Mouse (Mus musculus) embryonic facial prominence, embryonic 15.5 days (tissue): ENCODE data around the gene Ube2o. TPM values are rescaled to one million over a fixed set of nuclear protein-coding genes. Genes with fewer than 3 reads are reported as not detected.
A peak's percentile ranks its signal among the peaks of the same experiment; 100 is the strongest.

Source experiments
- ATAC-seq: fragments of 200-750 bp; cut with Nextera tagmentation; 2 replicates; pipeline ENCODE4 v1.8.0; 2017; ENCODE audit warnings: low read depth, moderate TSS enrichment; ENCODE audit not compliant: insufficient number of reproducible peaks, low FRiP score, low TSS enrichment
- H3K27ac ChIP-seq: fragments of 300-500 bp; sonication (generic); replicated peaks from 2 replicates; pipeline ENCODE4 v1.5.1; 2015; ENCODE audit warnings: mild to moderate bottlenecking, inconsistent platforms
- H3K27me3 ChIP-seq: fragments of 300-500 bp; sonication (generic); 2 replicates; pipeline ENCODE4 v1.6.1; 2015; ENCODE audit warnings: inconsistent platforms
- H3K36me3 ChIP-seq: fragments of 300-500 bp; sonication (generic); 2 replicates; pipeline ENCODE4 v1.6.1; 2015; ENCODE audit warnings: mild to moderate bottlenecking, inconsistent platforms
- H3K4me1 ChIP-seq: fragments of 300-500 bp; sonication (generic); 2 replicates; pipeline ENCODE4 v1.6.1; 2015; ENCODE audit warnings: inconsistent platforms
- H3K4me2 ChIP-seq: fragments of 300-500 bp; sonication (generic); replicated peaks from 2 replicates; pipeline ENCODE4 v1.6.1; 2015; ENCODE audit warnings: mild to moderate bottlenecking, inconsistent platforms
- H3K4me3 ChIP-seq: fragments of 300-500 bp; sonication (generic); replicated peaks from 2 replicates; pipeline ENCODE4 v1.5.1; 2015; ENCODE audit warnings: mild to moderate bottlenecking, inconsistent platforms
- H3K9ac ChIP-seq: fragments of 300-500 bp; sonication (generic); 2 replicates; pipeline ENCODE4 v1.6.1; 2015; ENCODE audit warnings: inconsistent platforms
- H3K9me3 ChIP-seq: fragments of 300-500 bp; sonication (generic); replicated peaks from 2 replicates; pipeline ENCODE4 v1.6.1; 2016; ENCODE audit warnings: inconsistent platforms
- WGBS: fragments of 180-500 bp; shearing (Covaris S2); methylation state at CpG from one replicate; pipeline ENCODE4 v1.1.7; 2015; 5-methylcytosine and 5-hydroxymethylcytosine counted together
- polyA plus RNA-seq: library from polyadenylated mRNA; unstranded; fragments of >200 nt; fragmentation: Nextera tagmentation; extraction: Ambion mirVana; gene quantifications from 2 replicates; pipeline ENCODE4 v1.2.1, GENCODE M21; 2015

Ube2o gene
- polyA plus RNA-seq, 1 experiment from 2014 or later = 14.2 TPM

DNA sequence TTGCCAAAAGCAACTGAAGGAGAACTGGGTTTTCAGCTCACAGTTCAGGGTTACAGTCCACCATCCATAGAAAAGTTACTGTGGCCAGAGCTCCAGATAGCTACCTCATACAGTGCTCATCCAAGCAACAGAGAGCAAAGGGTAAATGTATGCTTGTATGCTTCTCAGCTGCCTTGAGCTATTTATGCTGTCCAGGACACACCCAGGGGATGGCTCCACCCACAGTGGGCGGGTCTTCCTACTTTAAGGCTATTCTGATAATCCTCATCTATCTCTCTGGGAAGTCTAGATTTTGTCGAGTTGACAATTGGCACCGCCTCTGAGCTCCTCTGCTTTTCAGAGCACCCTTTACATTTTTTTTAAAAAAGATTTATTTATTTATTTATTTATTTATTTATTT is 60.1 kb downstream of the Ube2o start:
- Histone ChIP-seq H3K27ac (no peak overlapping the region), H3K4me1 (peaks cover 28% of the 10 kb centered on the region), H3K9me3 (no peaks in the 10 kb centered on the region), H3K36me3 (no peaks in the 10 kb centered on the region), H3K9ac (no peak overlapping the region), H3K27me3 (no peaks in the 10 kb centered on the region), H3K4me2 (no peak overlapping the region), H3K4me3 (no peak overlapping the region)
- 62% methylated on average over 3 of the region's 3 CpGs for WGBS
- ATAC-seq = no peak

DNA sequence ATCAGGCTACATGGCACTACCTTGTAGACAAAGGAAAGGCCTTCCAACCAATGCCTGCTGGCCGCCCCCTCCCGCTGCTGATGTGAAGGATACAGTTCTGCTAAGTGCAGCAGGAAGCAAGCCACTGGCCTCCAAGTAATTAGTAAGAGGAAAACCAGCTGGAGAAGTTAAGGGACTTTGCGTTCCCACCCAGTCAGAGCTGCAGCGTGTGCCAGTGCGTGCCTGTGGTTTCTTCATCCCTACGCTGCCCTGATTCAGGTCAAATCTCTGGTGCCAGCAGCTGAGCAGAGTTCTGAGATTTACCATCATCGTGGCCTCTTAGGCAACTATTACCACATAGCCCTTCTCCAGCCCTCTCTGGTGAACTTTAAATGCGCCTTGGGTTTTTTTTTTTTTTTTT is 62.8 kb downstream of the Ube2o start:
- no peak overlapping the region for H3K4me3 ChIP-seq
- no peaks in the 10 kb centered on the region for H3K36me3 ChIP-seq
- no peaks in the 10 kb centered on the region for H3K9me3 ChIP-seq
- H3K27ac ChIP-seq = no peak overlapping the region
- WGBS = 33% methylated on average over 8 of the region's 8 CpGs
- no peak overlapping the region for H3K9ac ChIP-seq
- H3K4me2 ChIP-seq = no peak overlapping the region
- no peaks in the 10 kb centered on the region for H3K27me3 ChIP-seq
- H3K4me1 ChIP-seq = peaks cover 25% of the 10 kb centered on the region
- ATAC-seq = peak; percentile 58; the same call in 1 of the 2 replicates

DNA sequence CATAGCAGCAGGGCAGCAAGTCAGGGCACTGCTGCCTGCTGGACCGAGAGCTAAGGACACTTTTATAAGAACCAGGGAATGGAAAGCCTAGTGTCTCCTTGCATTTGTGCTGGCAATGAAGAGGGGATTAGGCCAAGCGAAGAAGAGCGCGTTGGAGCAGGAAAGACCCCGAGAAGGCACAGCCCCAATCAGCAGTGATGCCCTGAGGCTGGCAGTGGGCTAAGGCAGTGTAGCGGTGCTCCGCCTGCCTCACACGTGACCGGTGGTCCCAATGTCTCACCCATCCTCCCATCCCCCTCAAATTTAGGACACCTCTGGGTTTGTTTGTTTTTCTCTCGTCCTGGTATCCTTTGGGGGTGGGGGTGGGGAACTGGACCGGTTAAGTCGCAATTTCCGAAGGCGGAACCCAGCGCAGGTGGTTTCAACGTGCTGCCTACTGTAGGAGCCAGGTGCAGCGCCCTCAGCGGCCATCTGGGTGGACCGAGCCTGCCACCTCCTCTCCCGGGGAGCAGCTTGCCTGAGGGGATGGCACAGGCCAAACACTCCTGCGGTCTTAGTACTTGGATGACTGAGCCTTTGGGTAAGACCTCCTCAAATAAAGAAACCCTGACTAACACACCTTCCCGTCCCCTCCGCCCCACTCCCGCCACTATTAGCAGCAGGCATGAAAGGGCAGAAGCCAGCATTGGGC is 65.8 kb downstream of the Ube2o start:
- H3K4me1 ChIP-seq = peaks cover 16% of the 10 kb centered on the region
- WGBS = 15% methylated on average over 24 of the region's 24 CpGs
- ATAC-seq = no peak
- no peaks in the 10 kb centered on the region for H3K9me3 ChIP-seq
- H3K4me3 ChIP-seq = no peak overlapping the region
- no peaks in the 10 kb centered on the region for H3K27me3 ChIP-seq
- 0 out of 2 replicates have a peak overlapping the region, but pooled peaks have one; percentile 12 for H3K4me2 ChIP-seq
- H3K9ac ChIP-seq = no peak overlapping the region
- no peak overlapping the region for H3K27ac ChIP-seq
- no peaks in the 10 kb centered on the region for H3K36me3 ChIP-seq

DNA sequence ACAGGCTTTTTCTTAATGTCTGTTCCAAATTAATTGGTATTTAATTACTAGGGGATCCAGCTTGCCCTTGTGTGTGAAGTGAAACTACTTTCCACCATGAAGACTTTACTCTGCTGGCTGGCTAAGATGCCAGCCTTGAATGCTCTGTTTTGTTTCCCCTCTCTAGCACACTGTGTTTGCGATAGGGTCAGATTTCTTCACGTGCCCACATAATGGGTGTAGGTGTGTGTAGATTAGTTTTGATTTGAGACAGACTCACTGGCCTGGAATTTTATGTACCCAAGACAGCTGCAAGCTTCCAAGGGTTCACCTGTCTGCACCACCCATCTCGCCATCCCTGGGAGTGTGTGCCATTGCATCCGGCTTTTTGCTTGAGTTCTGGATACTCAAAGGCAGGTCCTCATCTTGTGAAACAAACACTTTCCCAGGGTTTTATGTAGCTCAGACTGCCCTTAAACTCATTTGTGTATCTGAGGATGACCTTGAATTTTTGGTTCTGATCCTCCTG is 67.7 kb downstream of the Ube2o start:
- no peak overlapping the region for H3K9ac ChIP-seq
- peaks cover 16% of the 10 kb centered on the region for H3K4me1 ChIP-seq
- H3K27ac ChIP-seq = no peak overlapping the region
- no peaks in the 10 kb centered on the region for H3K36me3 ChIP-seq
- 65% methylated on average over 4 of the region's 4 CpGs for WGBS
- no peak overlapping the region for H3K4me3 ChIP-seq
- H3K27me3 ChIP-seq = no peaks in the 10 kb centered on the region
- no peak overlapping the region for H3K4me2 ChIP-seq
- ATAC-seq = no peak
- H3K9me3 ChIP-seq = no peaks in the 10 kb centered on the region

DNA sequence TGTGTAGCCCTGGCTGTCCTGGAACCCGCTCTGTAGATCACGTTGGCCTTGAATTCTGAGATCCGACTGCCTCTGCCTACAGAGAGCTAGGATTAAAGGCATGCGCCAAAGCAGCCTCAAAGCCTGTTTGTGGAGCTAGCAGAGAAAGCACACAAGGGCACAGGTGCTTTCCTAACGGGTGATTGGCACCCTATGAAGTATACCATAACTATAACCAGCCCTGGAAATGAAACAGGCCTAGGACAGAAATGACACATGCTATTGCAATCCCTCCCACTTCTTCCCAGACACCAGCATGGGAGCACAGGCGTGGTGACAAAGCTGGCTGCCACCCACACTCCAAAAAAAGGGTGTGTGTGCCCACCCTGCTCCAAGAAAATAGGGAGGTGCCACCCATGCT is 68.3 kb downstream of the Ube2o start:
- Histone ChIP-seq H3K4me2 (no peak overlapping the region), H3K27me3 (no peaks in the 10 kb centered on the region), H3K4me3 (no peak overlapping the region), H3K9me3 (no peaks in the 10 kb centered on the region), H3K36me3 (no peaks in the 10 kb centered on the region), H3K4me1 (peaks cover 10% of the 10 kb centered on the region), H3K9ac (no peak overlapping the region), H3K27ac (no peak overlapping the region)
- WGBS = 78% methylated on average over 6 of the region's 6 CpGs
- ATAC-seq = no peak

DNA sequence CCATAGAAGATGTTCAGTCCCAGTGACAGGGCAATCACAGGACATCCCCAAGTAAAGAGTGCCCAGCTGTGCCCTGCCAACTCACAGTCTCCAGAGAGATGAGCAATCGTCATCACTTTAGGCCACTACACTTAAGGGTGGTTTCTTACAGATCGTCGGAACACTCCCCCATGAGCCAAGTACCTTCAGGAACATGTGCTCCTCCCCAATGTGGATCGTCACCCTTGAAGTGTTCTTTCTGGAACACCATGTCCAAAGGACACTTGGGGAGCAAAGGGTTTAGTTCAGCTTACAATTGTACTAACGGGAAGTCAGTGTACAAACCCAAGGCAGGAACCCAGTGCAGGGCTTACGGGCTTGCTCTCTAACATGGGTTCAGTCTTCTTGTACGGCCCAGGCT is 69.1 kb downstream of the Ube2o start:
- 89% methylated on average over 7 of the region's 7 CpGs for WGBS
- no peak for ATAC-seq

DNA sequence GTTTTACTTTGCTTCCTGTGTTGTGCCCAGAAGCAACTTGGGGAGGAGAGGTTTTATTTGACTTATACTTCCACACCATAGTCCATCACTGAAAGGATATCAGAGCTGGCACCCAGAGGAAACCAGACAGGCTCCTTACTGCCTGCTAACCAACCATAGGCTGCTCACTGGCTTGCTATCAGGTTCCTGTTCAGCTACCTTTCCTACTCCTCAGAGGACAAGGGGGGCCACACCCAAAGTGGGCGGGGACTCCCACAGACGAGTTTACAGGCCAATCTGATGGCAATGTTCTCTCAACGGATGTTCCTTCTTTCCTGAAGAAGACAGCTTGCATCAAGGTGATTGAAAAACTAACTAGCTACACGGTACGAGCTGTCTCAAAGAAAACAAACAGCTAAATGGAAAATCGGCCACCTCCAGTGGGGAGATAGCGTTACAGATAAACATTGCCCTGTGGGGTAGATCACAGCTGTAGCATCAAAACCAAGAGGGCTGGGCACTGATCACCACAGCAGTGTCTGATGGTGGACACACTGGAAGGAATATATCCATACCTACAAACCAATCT is 69.9 kb downstream of the Ube2o start:
- H3K4me1 ChIP-seq = peaks cover 7% of the 10 kb centered on the region
- no peak overlapping the region for H3K9ac ChIP-seq
- no peak overlapping the region for H3K27ac ChIP-seq
- no peaks in the 10 kb centered on the region for H3K27me3 ChIP-seq
- no peak for ATAC-seq
- H3K36me3 ChIP-seq = no peaks in the 10 kb centered on the region
- WGBS = 65% methylated on average over 7 of the region's 7 CpGs
- H3K4me2 ChIP-seq = no peak overlapping the region
- H3K9me3 ChIP-seq = no peaks in the 10 kb centered on the region
- H3K4me3 ChIP-seq = no peak overlapping the region

More for the DNA sequence above, 69.1 kb downstream of the Ube2o start:
- H3K36me3 ChIP-seq = no peaks in the 10 kb centered on the region
- H3K4me3 ChIP-seq = no peak overlapping the region
- no peak overlapping the region for H3K9ac ChIP-seq
- H3K4me2 ChIP-seq = no peak overlapping the region
- no peak overlapping the region for H3K27ac ChIP-seq
- peaks cover 7% of the 10 kb centered on the region for H3K4me1 ChIP-seq
- no peaks in the 10 kb centered on the region for H3K9me3 ChIP-seq
- no peaks in the 10 kb centered on the region for H3K27me3 ChIP-seq

DNA sequence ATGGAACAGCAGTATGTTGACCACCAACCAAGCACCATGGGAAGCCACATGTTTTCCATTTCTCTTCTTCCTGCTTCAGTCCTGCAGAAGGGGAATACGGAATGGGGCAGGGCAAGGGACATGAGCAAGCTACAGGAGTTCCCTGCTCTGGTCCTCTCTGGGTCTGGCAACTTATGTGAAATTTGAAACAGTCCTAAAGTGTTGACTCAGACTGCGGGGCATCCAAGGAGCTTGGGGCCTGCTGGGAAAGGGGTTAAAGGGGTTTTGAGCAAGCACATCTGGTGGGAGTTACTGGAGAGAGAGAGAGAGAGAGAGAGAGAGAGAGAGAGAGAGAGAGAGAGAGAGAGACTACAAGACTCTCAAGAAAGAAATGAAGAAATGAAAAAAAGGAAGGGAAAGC is 72.6 kb downstream of the Ube2o start:
- WGBS = 15% methylated on average over 2 of the region's 2 CpGs
- Histone ChIP-seq H3K9me3 (no peaks in the 10 kb centered on the region), H3K4me2 (no peak overlapping the region), H3K4me1 (no peaks in the 10 kb centered on the region; the same call in 1 of the 2 replicates), H3K27me3 (no peaks in the 10 kb centered on the region), H3K9ac (no peak overlapping the region), H3K27ac (no peak overlapping the region; the same call in 1 of the 2 replicates), H3K36me3 (no peaks in the 10 kb centered on the region), H3K4me3 (no peak overlapping the region)
- ATAC-seq = peak; percentile 72

DNA sequence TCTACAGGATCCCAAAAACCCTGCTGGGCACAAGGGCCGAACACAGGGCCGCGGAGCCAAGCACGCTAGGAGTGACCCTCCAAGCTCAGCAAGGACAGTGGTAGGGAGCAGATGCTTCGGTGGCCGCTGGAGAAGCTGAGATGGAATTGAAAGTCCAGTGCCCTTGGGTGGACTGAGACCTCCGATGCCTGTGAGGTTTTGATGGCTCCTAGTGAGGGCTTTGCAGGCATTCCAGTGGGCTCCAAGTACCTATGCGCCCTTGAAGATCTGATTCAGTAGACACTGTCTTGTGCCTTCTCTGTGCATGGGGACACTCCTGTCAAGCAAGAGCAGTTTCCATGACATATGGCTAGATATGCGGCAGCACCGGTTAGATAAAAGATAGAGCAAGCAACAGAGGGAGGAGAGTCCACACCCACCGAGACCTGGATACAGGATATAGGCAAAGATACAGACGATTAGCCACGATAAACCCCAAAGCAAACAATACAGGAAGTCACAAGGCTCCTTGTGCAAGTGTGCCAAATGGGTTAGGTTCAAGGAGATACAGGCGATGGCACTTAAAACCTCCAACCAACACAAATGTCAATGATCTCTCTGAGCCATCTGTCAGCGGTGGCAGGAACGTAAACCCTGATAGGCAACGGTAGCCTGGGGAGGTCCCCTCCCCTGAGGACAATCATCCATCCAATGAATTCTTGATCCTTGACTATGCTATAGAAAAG is 74.9 kb downstream of the Ube2o start:
- Histone ChIP-seq H3K9me3 (no peaks in the 10 kb centered on the region), H3K4me1 (peaks cover under 1% of the 10 kb centered on the region; the same call in 1 of the 2 replicates), H3K4me2 (no peak overlapping the region), H3K4me3 (no peak overlapping the region), H3K36me3 (no peaks in the 10 kb centered on the region), H3K9ac (no peak overlapping the region), H3K27ac (no peak overlapping the region), H3K27me3 (no peaks in the 10 kb centered on the region)
- no peak for ATAC-seq
- 79% methylated on average over 17 of the region's 17 CpGs for WGBS

DNA sequence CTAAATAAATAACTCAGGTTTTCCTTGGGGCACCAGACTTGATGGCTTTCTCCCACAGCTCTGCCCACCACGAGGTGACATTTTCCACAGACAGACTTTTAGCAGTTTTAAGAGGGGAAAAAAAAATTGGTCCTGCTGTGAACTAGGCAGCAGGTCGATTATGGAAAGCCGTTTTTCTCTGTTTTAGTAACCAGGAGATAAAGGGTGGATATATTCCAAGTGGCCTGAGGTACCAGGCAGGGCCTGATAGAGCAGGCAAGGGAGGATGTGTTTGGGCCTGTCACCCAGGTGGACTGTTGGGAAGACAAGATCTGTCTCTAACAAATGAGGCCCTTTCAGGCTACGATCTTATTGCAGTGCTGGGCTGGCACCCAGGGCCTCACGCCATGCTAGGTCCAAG is 75.7 kb downstream of the Ube2o start:
- ATAC-seq = no peak
- Histone ChIP-seq H3K4me3 (no peak overlapping the region), H3K4me2 (no peak overlapping the region), H3K27me3 (no peaks in the 10 kb centered on the region), H3K27ac (no peak overlapping the region), H3K9me3 (no peaks in the 10 kb centered on the region), H3K36me3 (no peaks in the 10 kb centered on the region), H3K9ac (no peak overlapping the region), H3K4me1 (peaks cover 5% of the 10 kb centered on the region; the same call in 1 of the 2 replicates)
- WGBS = 52% methylated on average over 5 of the region's 5 CpGs

DNA sequence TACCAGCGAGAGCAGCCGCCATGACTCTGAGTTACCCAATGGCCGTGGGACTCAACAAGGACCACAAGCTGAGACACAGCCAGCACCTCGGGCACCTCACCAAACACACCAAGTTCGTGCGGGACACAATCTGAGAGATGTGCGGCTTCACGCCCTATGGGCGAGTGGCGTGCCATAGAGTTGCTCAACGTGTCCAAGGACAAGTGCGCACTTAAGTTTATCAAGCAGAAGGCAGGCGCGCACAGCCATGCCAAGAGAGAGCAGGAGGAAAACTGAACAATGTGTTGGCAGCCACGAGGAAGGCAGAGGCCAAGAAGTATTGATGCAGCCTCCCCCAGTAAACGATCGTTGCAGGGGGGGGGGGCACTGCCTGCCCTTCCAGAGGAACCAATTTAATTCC is 76.7 kb downstream of the Ube2o start:
- Histone ChIP-seq H3K4me3 (no peak overlapping the region), H3K36me3 (no peaks in the 10 kb centered on the region)

More for the DNA sequence above, 76.7 kb downstream of the Ube2o start:
- Histone ChIP-seq H3K4me2 (no peak overlapping the region), H3K9ac (no peak overlapping the region), H3K4me1 (peaks cover 5% of the 10 kb centered on the region; the same call in 1 of the 2 replicates), H3K9me3 (no peaks in the 10 kb centered on the region), H3K27me3 (no peaks in the 10 kb centered on the region), H3K27ac (no peak overlapping the region)
- whole genome bisulfite sequencing = 76% methylated on average over 17 of the region's 17 CpGs
- ATAC-seq = no peak
